Mouse (Mus musculus) liver, adult 2 months (tissue): ENCODE measurements around the gene Syne2. TPM values are rescaled to one million over a fixed set of nuclear protein-coding genes. Genes with fewer than 3 reads are reported as not detected.

Experiments
- DNase-seq: peaks from one replicate; pipeline ENCODE4 v3.0.0-alpha.2; 2011; ENCODE audit warnings: low read depth, low spot score; ENCODE audit errors: extremely low read depth
- H3K27ac ChIP-seq: fragments of 200-500 bp; replicated peaks from 2 replicates; pipeline ENCODE4 v1.5.1; 2012; ENCODE audit warnings: low read depth, mild to moderate bottlenecking, control low read depth, inconsistent platforms, low read length; ENCODE audit not compliant: insufficient read depth
- H3K27me3 ChIP-seq: fragments of 200-500 bp; 2 replicates; pipeline ENCODE4 v1.6.1; 2012; ENCODE audit warnings: mild to moderate bottlenecking, moderate library complexity, low read length, inconsistent platforms; ENCODE audit not compliant: control insufficient read depth, insufficient read depth
- H3K36me3 ChIP-seq: fragments of 200-500 bp; 2 replicates; pipeline ENCODE4 v1.6.1; 2012; ENCODE audit warnings: low read length, inconsistent platforms; ENCODE audit not compliant: control insufficient read depth, insufficient read depth
- H3K4me1 ChIP-seq: fragments of 200-500 bp; 2 replicates; pipeline ENCODE4 v1.6.1; 2011; ENCODE audit warnings: low read length; ENCODE audit not compliant: control insufficient read depth, insufficient read depth
- H3K4me3 ChIP-seq: fragments of 200-500 bp; 2 replicates; pipeline ENCODE4 v1.5.1; 2011; ENCODE audit warnings: low read depth, mild to moderate bottlenecking, control low read depth, low read length, moderate library complexity; ENCODE audit not compliant: insufficient read depth
- H3K79me2 ChIP-seq: fragments of 200-500 bp; 2 replicates; pipeline ENCODE4 v1.6.1; 2012; ENCODE audit warnings: inconsistent platforms, mild to moderate bottlenecking, low read length, moderate library complexity; ENCODE audit not compliant: control insufficient read depth, insufficient read depth
- H3K9ac ChIP-seq: fragments of 200-500 bp; 2 replicates; pipeline ENCODE4 v1.6.1; 2012; ENCODE audit warnings: low read depth, mild to moderate bottlenecking, control low read depth, inconsistent platforms, low read length
- CTCF ChIP-seq: fragments of 200-500 bp; IDR thresholded peaks from 2 replicates; pipeline ENCODE4 v1.5.1; 2011; ENCODE audit warnings: low read depth, low read length, control low read depth
- POLR2A ChIP-seq: fragments of 200-500 bp; IDR thresholded peaks from 2 replicates; pipeline ENCODE4 v1.6.1; 2011; ENCODE audit warnings: low read length, control low read depth; ENCODE audit not compliant: insufficient read depth; ENCODE audit errors: extremely low read depth
- WGBS: fragments of 180-500 bp; shearing (Covaris S2); methylation state at CpG from one replicate; pipeline ENCODE4 v1.1.7; 2018; 5-methylcytosine and 5-hydroxymethylcytosine counted together
- polyA plus RNA-seq: library from polyadenylated mRNA; depleted of rRNA; stranded (reverse); fragments of >200 nt; gene quantifications from 2 replicates; pipeline ENCODE4 v1.2.3, GENCODE M21; 2012; rRNA removed
- total RNA-seq: library from RNA; depleted of rRNA; stranded (reverse); fragments of >200 nt; gene quantifications from 2 replicates; pipeline ENCODE4 v1.2.3, GENCODE M21; 2014; rRNA removed

The Syne2 gene
- total RNA-seq, result 31.3 and 43.0 TPM in 2 replicates
- polyA plus RNA-seq, result 8.1 and 12.0 TPM in 2 replicates

- Histone ChIP-seq H3K79me2 (peaks cover 17% of the 10 kb centered on the region; the same call in 1 of the 2 replicates), H3K27me3 (no peaks in the 10 kb centered on the region), H3K27ac (peak within 1 kb of the TSS; percentile 91), H3K4me1 (peaks cover 10% of the 10 kb centered on the region), H3K4me3 (peak within 1 kb of the TSS; percentile 97), H3K36me3 (no peaks in the 10 kb centered on the region), H3K9ac (peak within 1 kb of the TSS; percentile 96)
- peak; percentile 65 for DNase-seq
- no peak for TF ChIP-seq CTCF
- peak; percentile 82 for TF ChIP-seq POLR2A
- 1% methylated on average over 54 of the region's 54 CpGs for WGBS
Observed at GRCm38 (mm10) chr12:75817959-75818452, at the start of gene Syne2. TSS of gene Syne2 (plus strand) at chr12:75818134.

GRCm38 (mm10) chr12:75771410-75771809 is 46.5 kb upstream of the Syne2 start:
- H3K9ac ChIP-seq, result no peak overlapping the region
- H3K36me3 ChIP-seq, result no peaks in the 10 kb centered on the region
- no peak overlapping the region for H3K27ac ChIP-seq
- H3K4me3 ChIP-seq, result no peak overlapping the region
- WGBS, result 35% methylated on average over 3 of the region's 3 CpGs
- H3K4me1 ChIP-seq, result no peaks in the 10 kb centered on the region
- TF ChIP-seq POLR2A (no peak), CTCF (no peak)
- DNase-seq, result no peak
- H3K27me3 ChIP-seq, result no peaks in the 10 kb centered on the region
- no peaks in the 10 kb centered on the region for H3K79me2 ChIP-seq

- Histone ChIP-seq H3K4me1 (no peaks in the 10 kb centered on the region), H3K36me3 (no peaks in the 10 kb centered on the region), H3K4me3 (no peak overlapping the region), H3K27ac (no peak overlapping the region), H3K27me3 (no peaks in the 10 kb centered on the region), H3K79me2 (no peaks in the 10 kb centered on the region), H3K9ac (no peak overlapping the region)
- peak; percentile 27 for DNase-seq
- 13% methylated on average over 3 of the region's 3 CpGs for WGBS
- TF ChIP-seq CTCF (peak; percentile 72), POLR2A (no peak)
Observed at GRCm38 (mm10) chr12:75772424-75773034, 45.4 kb upstream of the Syne2 start.

- H3K27me3 ChIP-seq, result no peaks in the 10 kb centered on the region
- no peaks in the 10 kb centered on the region for H3K79me2 ChIP-seq
- H3K4me3 ChIP-seq, result no peak overlapping the region
Observed at GRCm38 (mm10) chr12:75781445-75781844, 36.5 kb upstream of the Syne2 start.

GRCm38 (mm10) chr12:75781995-75782394 is 35.9 kb upstream of the Syne2 start:
- no peak for DNase-seq
- TF ChIP-seq CTCF (no peak), POLR2A (no peak)
- no peak overlapping the region for H3K9ac ChIP-seq

More at GRCm38 (mm10) chr12:75781445-75781844, 36.5 kb upstream of the Syne2 start:
- TF ChIP-seq POLR2A (no peak), CTCF (no peak)
- Histone ChIP-seq H3K9ac (no peak overlapping the region), H3K36me3 (no peaks in the 10 kb centered on the region), H3K4me1 (no peaks in the 10 kb centered on the region), H3K27ac (no peak overlapping the region)
- DNase-seq, result no peak

GRCm38 (mm10) chr12:75784271-75784751 is 33.6 kb upstream of the Syne2 start:
- Histone ChIP-seq H3K27ac (no peak overlapping the region), H3K4me1 (no peaks in the 10 kb centered on the region), H3K79me2 (no peaks in the 10 kb centered on the region), H3K36me3 (no peaks in the 10 kb centered on the region), H3K27me3 (no peaks in the 10 kb centered on the region), H3K4me3 (no peak overlapping the region), H3K9ac (no peak overlapping the region)
- TF ChIP-seq POLR2A (no peak), CTCF (no peak)
- 83% methylated on average over 2 of the region's 2 CpGs for WGBS
- no peak for DNase-seq

More at GRCm38 (mm10) chr12:75781995-75782394, 35.9 kb upstream of the Syne2 start:
- Histone ChIP-seq H3K36me3 (no peaks in the 10 kb centered on the region), H3K4me1 (no peaks in the 10 kb centered on the region), H3K79me2 (no peaks in the 10 kb centered on the region), H3K27me3 (no peaks in the 10 kb centered on the region), H3K4me3 (no peak overlapping the region), H3K27ac (no peak overlapping the region)
- 83% methylated on average over 7 of the region's 7 CpGs for WGBS
